Mouse (Mus musculus): ENCODE data around the gene Abca4. TPM values are rescaled to one million over a fixed set of nuclear protein-coding genes. Genes with fewer than 3 reads are reported as not detected.

Gene Abca4
- polyA plus RNA-seq, 1 experiment from 2014 or later: not detected

DNA sequence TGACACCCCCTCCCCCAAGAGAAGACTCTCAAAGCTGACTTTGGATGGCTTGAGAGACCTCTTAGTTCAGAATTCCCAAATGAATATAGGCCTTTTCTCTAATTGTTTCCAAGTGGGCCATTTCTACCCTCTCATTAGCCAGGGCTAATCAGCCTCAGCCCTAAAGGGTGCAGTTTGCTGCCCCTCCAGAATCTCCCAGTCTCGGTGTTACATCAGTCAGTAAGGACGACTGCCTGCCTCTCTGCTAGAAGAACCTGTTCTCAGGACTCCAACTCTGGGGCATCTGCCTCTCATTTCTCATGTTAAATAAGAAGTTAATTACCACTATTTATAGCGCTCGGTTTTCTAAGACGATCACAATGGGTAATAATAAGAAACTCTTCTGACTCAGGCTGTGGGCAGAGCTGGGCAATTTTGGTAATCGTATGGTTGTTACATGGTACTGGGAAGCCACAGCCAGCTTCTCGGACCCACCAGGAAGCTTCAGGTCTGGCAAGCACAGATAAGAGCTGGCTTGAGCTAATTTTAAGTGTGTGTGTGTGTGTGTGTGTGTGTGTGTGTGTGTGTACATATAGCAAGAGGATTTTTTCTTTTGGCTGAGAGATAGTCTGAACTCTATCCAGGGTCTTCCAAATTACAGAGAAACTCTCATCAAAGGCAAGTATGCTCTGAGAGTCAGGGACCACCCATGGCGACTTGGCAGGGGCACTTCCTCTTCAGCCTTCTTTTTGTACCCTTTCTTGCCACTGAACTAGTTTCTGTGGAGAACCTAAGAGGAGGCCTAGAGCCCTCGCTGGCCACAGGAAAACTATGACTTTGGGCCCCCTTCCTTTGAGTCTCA is 67.1 kb downstream of the Abca4 start:
- Histone ChIP-seq H3K79me2 (ENCODE audit: inconsistent target) (no peaks in the 10 kb centered on the region), H3K4me3 (ENCODE audit: inconsistent target) (no peak overlapping the region), H3K36me3 (ENCODE audit: inconsistent target) (no peaks in the 10 kb centered on the region), H3K27ac (no peak overlapping the region)
- WGBS (ENCODE audit: missing documents): 18% methylated on average over 9 of the region's 9 CpGs

DNA sequence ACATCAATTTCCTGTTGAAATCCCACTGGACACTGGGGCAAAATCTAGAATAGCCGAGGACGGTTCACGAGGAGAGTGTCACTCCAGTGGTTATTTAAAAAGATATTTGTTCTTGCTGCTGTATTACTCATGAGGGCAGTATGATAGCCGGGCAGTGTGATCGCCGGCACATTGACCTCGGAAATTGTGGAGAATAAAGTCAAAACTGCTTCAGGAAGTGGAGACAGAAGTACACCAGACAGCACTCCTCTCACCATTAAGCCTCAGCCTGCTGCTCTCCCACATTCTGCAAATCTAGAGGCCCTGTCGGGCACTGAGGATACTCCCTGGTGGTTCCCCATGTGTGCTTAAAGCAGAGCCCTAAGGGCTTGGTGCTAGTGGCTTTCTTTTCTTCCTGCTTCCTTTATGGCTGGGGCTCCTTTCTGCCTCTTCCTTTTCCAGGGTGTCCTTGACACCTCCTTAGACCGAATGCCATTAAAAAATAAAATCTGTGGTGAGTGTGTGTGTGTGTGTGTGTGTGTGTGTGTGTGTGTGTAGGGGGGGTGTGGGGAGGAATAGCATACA is 74.5 kb downstream of the Abca4 start:
- Histone ChIP-seq H3K4me3 (ENCODE audit: inconsistent target) (no peak overlapping the region), H3K27ac (no peak overlapping the region), H3K79me2 (ENCODE audit: inconsistent target) (no peaks in the 10 kb centered on the region), H3K36me3 (ENCODE audit: inconsistent target) (no peaks in the 10 kb centered on the region)
- 29% methylated on average over 8 of the region's 9 CpGs for WGBS (ENCODE audit: missing documents)

DNA sequence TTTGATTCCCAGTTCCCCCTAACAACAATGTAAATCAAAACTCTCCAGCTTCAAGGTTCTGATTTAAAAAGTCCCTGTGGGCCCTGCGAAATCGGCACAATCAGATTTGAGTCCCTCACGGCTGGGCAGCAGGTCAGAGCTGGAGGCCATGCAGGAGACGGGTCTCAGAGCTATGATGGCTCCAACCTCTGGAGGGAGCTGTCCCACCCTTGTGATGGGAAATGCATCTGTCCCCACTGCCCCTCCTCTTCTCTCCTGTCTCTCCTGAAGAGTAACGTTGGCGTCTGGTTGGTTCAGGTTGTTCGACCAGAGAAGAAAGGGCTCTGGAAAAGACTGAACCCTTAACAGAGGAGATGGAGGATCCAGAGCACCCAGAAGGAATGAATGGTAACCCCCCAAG is 75.5 kb downstream of the Abca4 start:
- 86% methylated on average over 7 of the region's 7 CpGs for WGBS (ENCODE audit: missing documents)
- Histone ChIP-seq H3K4me3 (ENCODE audit: inconsistent target) (no peak overlapping the region), H3K27ac (no peak overlapping the region), H3K36me3 (ENCODE audit: inconsistent target) (no peaks in the 10 kb centered on the region), H3K79me2 (ENCODE audit: inconsistent target) (no peaks in the 10 kb centered on the region)

DNA sequence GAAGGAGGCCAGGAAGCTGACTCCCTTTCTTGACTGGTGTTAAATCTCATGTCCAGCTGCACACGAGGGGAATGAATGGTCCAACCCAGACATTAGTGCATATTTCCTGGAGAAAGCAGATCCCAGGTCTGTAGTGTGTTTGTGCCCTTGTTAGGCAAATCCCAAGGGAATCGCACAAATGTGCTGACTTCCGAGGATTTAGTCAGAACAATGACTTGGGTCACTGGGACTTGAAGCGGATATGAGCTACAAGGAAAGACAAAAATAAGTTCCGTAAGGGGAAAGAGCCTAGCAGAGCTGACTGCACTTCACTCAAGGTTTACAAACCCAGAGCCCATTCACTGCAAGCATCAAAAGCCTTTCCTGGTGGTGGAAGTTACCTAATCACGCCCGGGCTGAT is 76.0 kb downstream of the Abca4 start:
- Histone ChIP-seq H3K4me3 (ENCODE audit: inconsistent target) (no peak overlapping the region), H3K79me2 (ENCODE audit: inconsistent target) (no peaks in the 10 kb centered on the region), H3K36me3 (ENCODE audit: inconsistent target) (no peaks in the 10 kb centered on the region), H3K27ac (no peak overlapping the region)
- WGBS (ENCODE audit: missing documents): 74% methylated on average over 7 of the region's 7 CpGs

DNA sequence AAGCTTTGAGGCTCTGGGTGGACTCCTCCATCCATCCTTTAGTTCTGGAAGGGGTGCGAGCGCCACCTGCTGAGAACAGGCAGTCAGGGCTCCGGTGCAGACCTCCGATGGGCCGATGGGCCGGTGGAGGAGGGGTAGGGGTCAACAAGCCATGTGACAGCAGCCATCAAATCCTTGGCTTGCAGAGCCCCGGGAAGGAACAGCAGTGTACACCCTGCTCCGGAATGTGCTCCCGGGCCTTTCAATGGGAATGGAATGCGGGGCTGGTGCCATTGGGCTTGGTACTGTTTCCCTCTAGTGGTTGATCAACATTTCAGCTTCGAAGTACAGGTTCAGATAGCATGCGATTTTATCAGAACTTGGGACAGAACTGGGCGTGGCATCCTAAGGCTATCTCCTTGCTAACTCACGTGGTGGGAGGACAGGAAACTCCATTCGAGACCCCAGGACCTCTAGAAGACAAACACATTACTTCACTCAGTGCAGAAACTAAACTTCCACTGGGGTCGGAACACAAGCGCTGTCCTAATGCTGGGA is 78.0 kb downstream of the Abca4 start:
- Histone ChIP-seq H3K4me3 (ENCODE audit: inconsistent target) (peak overlapping the region; percentile 25), H3K36me3 (ENCODE audit: inconsistent target) (no peaks in the 10 kb centered on the region), H3K79me2 (ENCODE audit: inconsistent target) (no peaks in the 10 kb centered on the region), H3K27ac (no peak overlapping the region)
- WGBS (ENCODE audit: missing documents): 11% methylated on average over 15 of the region's 17 CpGs

- Histone ChIP-seq H3K36me3 (ENCODE audit: inconsistent target) (no peaks in the 10 kb centered on the region), H3K79me2 (ENCODE audit: inconsistent target) (no peaks in the 10 kb centered on the region), H3K27ac (no peak overlapping the region), H3K4me3 (ENCODE audit: inconsistent target) (no peak overlapping the region; the same call in 1 of the 2 replicates)
- 84% methylated on average over 8 of the region's 8 CpGs for WGBS (ENCODE audit: missing documents)
Measured at GRCm38 (mm10) chr3:122122838-122123237, 78.6 kb downstream of the Abca4 start.

DNA sequence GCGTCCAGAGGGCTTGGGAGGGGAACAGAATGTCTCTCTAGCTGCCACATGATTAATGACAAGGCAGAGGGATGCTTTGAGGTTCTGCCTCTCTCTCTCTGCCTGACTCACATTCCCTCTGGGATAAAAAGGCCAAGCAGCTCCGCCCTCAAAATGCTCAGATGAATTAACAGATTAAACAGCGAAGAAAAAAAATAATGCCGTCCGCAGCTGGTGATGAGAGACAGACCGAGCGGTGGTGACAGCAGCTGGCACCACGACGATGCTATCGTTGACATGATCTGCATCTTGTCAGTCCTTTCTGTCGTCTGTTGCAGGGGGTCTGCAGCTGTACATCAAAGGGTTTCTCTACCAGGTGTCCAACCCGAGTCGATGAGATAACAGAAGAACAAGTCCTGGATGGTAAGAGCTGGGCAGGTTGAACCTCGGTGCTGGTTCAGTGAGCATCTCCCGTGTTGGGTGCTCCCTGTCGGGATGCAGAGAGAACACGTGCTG is 84.8 kb downstream of the Abca4 start:
- H3K36me3 ChIP-seq (ENCODE audit: inconsistent target): no peaks in the 10 kb centered on the region
- H3K79me2 ChIP-seq (ENCODE audit: inconsistent target): no peaks in the 10 kb centered on the region
- H3K27ac ChIP-seq: no peak overlapping the region
- no peak overlapping the region for H3K4me3 ChIP-seq (ENCODE audit: inconsistent target)
- WGBS (ENCODE audit: missing documents): 79% methylated on average over 17 of the region's 17 CpGs

- Histone ChIP-seq H3K4me3 (ENCODE audit: inconsistent target) (no peak overlapping the region), H3K79me2 (ENCODE audit: inconsistent target) (no peaks in the 10 kb centered on the region), H3K27ac (no peak overlapping the region), H3K36me3 (ENCODE audit: inconsistent target) (no peaks in the 10 kb centered on the region)
- WGBS (ENCODE audit: missing documents): 74% methylated on average over 4 of the region's 4 CpGs
Measured at GRCm38 (mm10) chr3:122130771-122131170, 86.5 kb downstream of the Abca4 start.

GRCm38 (mm10) chr3:122131633-122132032 is 87.4 kb downstream of the Abca4 start:
- no peaks in the 10 kb centered on the region for H3K79me2 ChIP-seq (ENCODE audit: inconsistent target)
- no peaks in the 10 kb centered on the region for H3K36me3 ChIP-seq (ENCODE audit: inconsistent target)
- H3K4me3 ChIP-seq (ENCODE audit: inconsistent target): no peak overlapping the region
- H3K27ac ChIP-seq: no peak overlapping the region
- 60% methylated on average over 3 of the region's 3 CpGs for WGBS (ENCODE audit: missing documents)

DNA sequence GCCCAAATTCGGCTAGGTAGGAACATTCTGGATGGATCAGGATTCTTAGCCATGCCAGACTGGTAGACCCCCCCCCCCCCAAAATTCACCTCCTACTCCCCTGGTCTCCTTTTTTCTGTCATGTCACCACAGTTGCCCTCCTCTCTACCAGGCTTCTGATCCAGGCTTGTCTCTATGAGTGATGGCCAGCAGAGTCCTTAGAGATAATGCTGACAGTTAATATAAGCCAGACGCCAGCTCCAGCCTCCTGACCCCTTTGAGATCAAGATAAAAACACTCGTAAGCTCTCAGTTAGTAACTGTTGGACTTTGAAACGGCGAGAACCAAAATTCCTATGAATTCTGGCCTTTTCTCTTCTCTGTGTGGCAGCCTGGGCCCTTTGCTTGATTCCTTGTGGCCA is 89.0 kb downstream of the Abca4 start:
- Histone ChIP-seq H3K27ac (no peak overlapping the region), H3K79me2 (ENCODE audit: inconsistent target) (no peaks in the 10 kb centered on the region), H3K36me3 (ENCODE audit: inconsistent target) (no peaks in the 10 kb centered on the region), H3K4me3 (ENCODE audit: inconsistent target) (no peak overlapping the region)
- WGBS (ENCODE audit: missing documents): 87% methylated on average over 5 of the region's 5 CpGs

DNA sequence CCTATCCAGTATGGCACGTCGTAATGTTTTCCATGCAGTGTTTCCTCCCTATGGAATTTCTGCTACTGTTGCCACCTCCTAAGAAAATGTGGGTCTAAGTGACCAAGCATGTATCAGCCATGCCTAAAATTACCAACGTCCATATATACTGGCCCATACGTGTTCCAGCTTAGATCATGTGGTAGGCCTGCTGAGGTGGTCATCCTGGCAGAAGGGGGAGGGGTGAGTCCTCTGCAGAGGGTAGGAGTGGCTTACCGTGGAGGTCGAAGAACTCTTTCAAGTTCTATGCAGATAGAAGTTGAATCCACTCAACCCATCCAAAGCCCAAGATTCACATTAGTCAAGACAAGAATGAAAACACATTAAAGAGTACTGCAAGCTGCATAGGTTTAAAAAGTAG is 89.6 kb downstream of the Abca4 start:
- Histone ChIP-seq H3K79me2 (ENCODE audit: inconsistent target) (no peaks in the 10 kb centered on the region), H3K4me3 (ENCODE audit: inconsistent target) (no peak overlapping the region), H3K27ac (no peak overlapping the region), H3K36me3 (ENCODE audit: inconsistent target) (no peaks in the 10 kb centered on the region)
- WGBS (ENCODE audit: missing documents): 84% methylated on average over 6 of the region's 6 CpGs

GRCm38 (mm10) chr3:122140589-122141400 is 96.6 kb downstream of the Abca4 start:
- WGBS (ENCODE audit: missing documents): 73% methylated on average over 18 of the region's 18 CpGs

DNA sequence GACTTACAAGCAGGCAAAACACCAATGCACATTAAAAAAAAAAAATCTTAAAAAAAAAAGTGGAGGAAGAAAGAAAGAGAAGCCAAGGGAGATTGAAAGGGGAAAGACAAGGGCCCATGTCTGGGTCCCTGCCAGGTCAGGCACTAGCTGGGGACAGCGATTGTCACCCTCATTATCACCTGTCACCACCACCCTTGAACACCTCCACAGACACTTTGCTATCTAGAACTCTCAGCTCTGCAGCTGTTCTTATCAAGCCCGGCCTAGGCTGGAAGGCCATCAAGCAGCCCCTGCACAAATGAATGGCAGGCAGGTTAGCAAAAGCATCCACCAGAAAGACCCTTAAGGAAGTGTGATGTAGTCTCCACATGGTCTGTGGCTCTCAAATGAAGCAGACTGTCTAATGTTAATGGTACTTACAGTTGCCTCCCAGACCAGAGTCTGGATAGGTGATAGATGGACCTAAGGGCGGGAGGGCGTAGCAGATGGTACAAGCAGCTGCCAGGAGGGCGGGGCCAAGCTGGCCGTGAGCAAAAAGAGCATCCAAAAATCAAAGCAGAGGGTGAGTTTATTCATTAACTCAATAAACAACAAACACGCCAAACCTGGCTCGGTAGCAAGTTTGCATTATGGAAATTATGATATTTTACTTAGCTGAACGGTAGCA is 98.1 kb downstream of the Abca4 start:
- H3K36me3 ChIP-seq (ENCODE audit: inconsistent target): no peaks in the 10 kb centered on the region
- no peak overlapping the region for H3K4me3 ChIP-seq (ENCODE audit: inconsistent target)
- no peak overlapping the region for H3K27ac ChIP-seq
- no peaks in the 10 kb centered on the region for H3K79me2 ChIP-seq (ENCODE audit: inconsistent target)
- WGBS (ENCODE audit: missing documents): 93% methylated on average over 9 of the region's 9 CpGs

More at GRCm38 (mm10) chr3:122140589-122141400, 96.6 kb downstream of the Abca4 start:
- Histone ChIP-seq H3K27ac (no peak overlapping the region), H3K36me3 (ENCODE audit: inconsistent target) (no peaks in the 10 kb centered on the region), H3K4me3 (ENCODE audit: inconsistent target) (no peak overlapping the region), H3K79me2 (ENCODE audit: inconsistent target) (no peaks in the 10 kb centered on the region)

DNA sequence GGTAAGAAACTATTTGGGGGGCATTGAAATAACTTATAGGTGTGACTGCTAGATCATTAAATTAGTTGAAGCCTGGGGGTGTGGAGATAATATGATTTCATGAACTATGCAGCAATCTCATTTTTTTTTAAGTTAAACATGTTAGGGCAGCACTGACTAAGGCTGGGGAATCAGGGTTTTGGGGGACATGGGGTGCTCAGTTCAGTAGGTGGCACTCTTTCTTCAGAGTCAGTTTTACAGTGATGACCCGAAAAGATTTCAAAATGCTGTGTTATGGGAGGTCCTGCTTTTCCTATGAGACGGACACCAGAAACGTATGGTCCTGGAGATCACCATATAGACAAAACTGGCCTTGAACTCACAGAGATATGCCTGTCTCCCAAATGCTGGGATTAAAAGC is 99.2 kb downstream of the Abca4 start:
- no peak overlapping the region for H3K4me3 ChIP-seq (ENCODE audit: inconsistent target)
- 74% methylated on average over 3 of the region's 3 CpGs for WGBS (ENCODE audit: missing documents)
- H3K79me2 ChIP-seq (ENCODE audit: inconsistent target): no peaks in the 10 kb centered on the region
- no peak overlapping the region for H3K27ac ChIP-seq
- no peaks in the 10 kb centered on the region for H3K36me3 ChIP-seq (ENCODE audit: inconsistent target)

Data from macrophage (primary cell).